Mouse (Mus musculus) small intestine, adult 2 months (tissue): Measurements from ENCODE around the gene Arhgap1.

ENCODE experiments used
- CTCF ChIP-seq: fragments of 200-500 bp; IDR thresholded peaks from 2 replicates; pipeline ENCODE4 v1.5.1; 2012; ENCODE audit warnings: low read depth, mild to moderate bottlenecking, control low read depth, inconsistent platforms, low read length, moderate library complexity, mixed read lengths; ENCODE audit not compliant: insufficient replicate concordance, insufficient read length; ENCODE audit errors: extremely low read depth
- POLR2A ChIP-seq: fragments of 200-500 bp; IDR thresholded peaks from 2 replicates; pipeline ENCODE4 v1.6.1; 2012; ENCODE audit warnings: low read depth, mild to moderate bottlenecking, control low read depth, inconsistent platforms, low read length, moderate library complexity

- TF ChIP-seq CTCF (no peak), POLR2A (no peak)
These were observed 10.0 kb downstream of the Arhgap1 start for GRCm38 (mm10) chr2:91659657-91660056.
